In genomic region chr6:5509757-5510156, GRCm38 (mm10) we compare ENCODE assay signal across 8 mouse cellular contexts. TPM values are rescaled to one million over a fixed set of nuclear protein-coding genes. Genes with fewer than 3 reads are reported as not detected.
DNase-seq lines count a peak whose midpoint lies in the region; ATAC-seq and TF ChIP-seq lines count a peak whose summit lies in the region.

No protein-coding gene starts in this region.

- WGBS in hindbrain, postnatal 0 days = 59% methylated on average over 5 of the region's 5 CpGs
- 17% methylated on average over 5 of the region's 5 CpGs for WGBS in liver, embryonic 12.5 days (ENCODE audit: insufficient replicate concordance)

- no peaks in the 10 kb centered on the region for H3K9me3 ChIP-seq in hindbrain, postnatal 0 days (ENCODE audit: low read length)
- no peaks in the 10 kb centered on the region for H3K9me3 ChIP-seq in liver, embryonic 12.5 days (replicated peaks)

- intact Hi-C loops in left cerebral cortex, adult 2 months (cut with DNase I) = no loop called here

- no peaks in the 10 kb centered on the region for H3K4me1 ChIP-seq in hindbrain, postnatal 0 days (ENCODE audit: insufficient read depth, low read length)
- H3K4me1 ChIP-seq in liver, embryonic 12.5 days = no peaks in the 10 kb centered on the region; the same call in 1 of the 2 replicates

- H3K9ac ChIP-seq in hindbrain, postnatal 0 days (replicated peaks; ENCODE audit: low read length) = no peak overlapping the region
- no peak overlapping the region for H3K9ac ChIP-seq in liver, embryonic 12.5 days

- H3K27ac ChIP-seq in hindbrain, postnatal 0 days = no peak overlapping the region
- H3K27ac ChIP-seq in liver, embryonic 12.5 days = no peak overlapping the region
- no peak overlapping the region for H3K27ac ChIP-seq in left cerebral cortex, adult 2 months

- peak; percentile 6 to 13 for DNase-seq in monocyte, adult 2 months (ENCODE audit: low read depth in 1 of 2, low spot score in 2 of 2)
- peak; percentile 43 for DNase-seq in forelimb bud, embryonic 11.5 days (ENCODE audit: low read depth, low spot score)
- DNase-seq in hindbrain, postnatal 0 days (ENCODE audit: low spot score) = peak; percentile 12
- DNase-seq in testis, postnatal 14 days (ENCODE audit: low spot score) = peak; percentile 25
- no peak for DNase-seq in left cerebral cortex, adult 2 months (ENCODE audit: extremely low spot score in 1 of 2, low spot score in 2 of 2)

- H3K4me3 ChIP-seq in hindbrain, postnatal 0 days (ENCODE audit: low read length) = no peak overlapping the region
- H3K4me3 ChIP-seq in liver, embryonic 12.5 days = no peak overlapping the region
- no peak overlapping the region for H3K4me3 ChIP-seq in left cerebral cortex, adult 2 months

- no peak overlapping the region for H3K4me2 ChIP-seq in hindbrain, postnatal 0 days (ENCODE audit: low read depth, low read length)
- no peak overlapping the region for H3K4me2 ChIP-seq in liver, embryonic 12.5 days

- ATAC-seq in monocyte, adult 5-6 weeks (replicated peaks; ENCODE audit: insufficient number of reproducible peaks, low FRiP score, low TSS enrichment, poor library complexity, severe bottlenecking) = no peak
- peak; percentile 62 for ATAC-seq in hindbrain, postnatal 0 days
- peak; percentile 65 for ATAC-seq in liver, embryonic 12.5 days
- no peak for ATAC-seq in inflammation-experienced regulatory T-cells, adult 6 months

- TF ChIP-seq CTCF in hindbrain, postnatal 0 days (IDR thresholded peaks at IDR 0.05; ENCODE audit: low read depth) = no peak
- no peak for TF ChIP-seq CTCF in left cerebral cortex, adult 2 months (IDR thresholded peaks at IDR 0.05)

- no peaks in the 10 kb centered on the region for H3K27me3 ChIP-seq in hindbrain, postnatal 0 days (ENCODE audit: insufficient read depth, low read length)
- H3K27me3 ChIP-seq in liver, embryonic 12.5 days (replicated peaks) = no peaks in the 10 kb centered on the region

- no peaks in the 10 kb centered on the region for H3K36me3 ChIP-seq in hindbrain, postnatal 0 days (ENCODE audit: insufficient read depth, low read length)
- H3K36me3 ChIP-seq in liver, embryonic 12.5 days = no peaks in the 10 kb centered on the region

RNA-seq across cellular contexts. Expression of gene Pdk4, which starts 13.6 kb away (rescaled TPM):
- not detected in 3 replicates for total RNA-seq in monocyte, adult 5-6 weeks (2017)
- total RNA-seq in hindbrain, postnatal 0 days (2014; rRNA removed) = 1.8 and 4.7 TPM in 2 replicates
- polyA plus RNA-seq in hindbrain, postnatal 0 days (2015; fragmentation: Nextera tagmentation; extraction: Ambion mirVana) = 2.5 and 4.5 TPM in 2 replicates
- 2.0 and 2.4 TPM in 2 replicates for polyA plus RNA-seq in liver, embryonic 12.5 days (2016; fragmentation: Nextera tagmentation; extraction: Ambion mirVana)
- not detected for polyA plus RNA-seq in inflammation-experienced regulatory T-cells, adult 6 months (2017; shearing (Covaris generic))
- total RNA-seq in left cerebral cortex, adult 2 months (2021) = 10 to 100 TPM; 11.0 to 18.8 TPM

Comparison
In these comparisons a context has a peak if more than half of its experiments do, and no peak if none do; other contexts are left out.
1. DNase-seq: peak in monocyte, adult 2 months (2 of 2), forelimb bud, embryonic 11.5 days (single experiment), hindbrain, postnatal 0 days (single experiment) and testis, postnatal 14 days (single experiment); none in left cerebral cortex, adult 2 months (0 of 2).
2. ATAC-seq: peak in hindbrain, postnatal 0 days (single experiment) and liver, embryonic 12.5 days (single experiment); none in monocyte, adult 5-6 weeks (single experiment) and inflammation-experienced regulatory T-cells, adult 6 months (single experiment).